Mouse (Mus musculus) c-Kit-positive CD71-negative TER-119-negative erythroid progenitor cells, embryonic 14.5 days (primary cell): ENCODE measurements around the gene Luzp2.

Experiments
- DNase-seq: peaks from one replicate; pipeline ENCODE4 v3.0.0-alpha.2; 2013; ENCODE audit warnings: low read depth

Luzp2 gene

GRCm38 (mm10) chr7:54835372-54835851 is at the start of gene Luzp2:
Gene Luzp2 (plus strand): TSS chr7:54835498.
- no peak for DNase-seq

DNA sequence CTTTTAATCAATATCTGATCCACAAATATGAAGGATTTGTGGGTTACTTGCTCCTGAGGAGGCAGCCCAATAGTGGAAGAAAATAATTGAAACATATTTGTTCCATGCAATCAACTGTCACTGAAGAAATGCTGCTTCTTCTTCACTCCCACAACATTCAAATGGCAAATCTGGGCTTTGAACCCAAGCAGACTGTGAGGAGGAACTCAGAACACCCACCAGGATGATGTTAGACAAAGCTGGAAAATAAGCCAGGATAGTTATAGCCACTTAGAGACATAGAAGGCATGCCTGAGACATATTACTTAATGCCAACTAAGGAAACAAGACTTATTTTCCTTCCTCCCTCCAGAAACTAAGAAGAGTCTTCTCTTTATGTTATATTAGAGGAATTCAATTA is 47.8 kb upstream of the Luzp2 start:
- DNase-seq, result no peak

DNA sequence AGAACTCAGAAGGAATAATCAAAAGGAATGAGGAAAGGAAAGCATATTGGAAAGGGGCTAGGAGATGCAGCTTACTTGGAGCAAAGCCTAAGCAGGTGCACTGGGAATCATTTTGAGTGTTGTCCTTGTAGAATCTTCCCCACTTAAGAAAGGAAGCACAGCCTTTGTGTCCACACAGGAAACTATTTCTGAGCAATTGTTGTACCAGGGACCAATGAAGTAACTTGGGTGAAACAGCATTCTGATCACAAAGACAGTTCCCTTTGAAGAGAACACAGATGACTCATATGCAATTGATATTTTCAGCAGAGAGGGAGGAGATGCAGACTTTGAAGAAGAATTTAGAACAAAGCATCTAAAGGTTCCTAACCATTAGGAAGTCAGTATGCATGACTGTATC is 16.7 kb upstream of the Luzp2 start:
- no peak for DNase-seq

DNA sequence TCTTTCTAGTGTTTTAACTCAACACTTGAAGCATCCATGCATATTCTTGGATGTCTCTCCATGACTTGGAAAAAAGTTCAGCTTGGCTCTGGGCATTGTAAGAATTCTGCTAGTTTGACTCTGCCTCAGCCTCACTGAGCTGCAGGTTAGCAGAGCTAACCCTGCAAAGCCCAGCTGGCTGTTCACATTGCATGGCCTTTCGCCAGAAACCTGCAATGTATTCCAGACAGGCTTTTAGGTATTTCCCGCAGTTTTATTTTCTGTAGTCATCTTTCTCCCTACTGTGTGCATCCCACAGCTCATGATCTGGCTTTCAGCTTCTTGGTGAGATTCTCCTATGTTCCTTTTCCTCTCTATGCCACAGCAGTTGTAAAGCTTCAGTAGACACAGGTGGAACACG is 6.5 kb upstream of the Luzp2 start:
- no peak for DNase-seq

DNA sequence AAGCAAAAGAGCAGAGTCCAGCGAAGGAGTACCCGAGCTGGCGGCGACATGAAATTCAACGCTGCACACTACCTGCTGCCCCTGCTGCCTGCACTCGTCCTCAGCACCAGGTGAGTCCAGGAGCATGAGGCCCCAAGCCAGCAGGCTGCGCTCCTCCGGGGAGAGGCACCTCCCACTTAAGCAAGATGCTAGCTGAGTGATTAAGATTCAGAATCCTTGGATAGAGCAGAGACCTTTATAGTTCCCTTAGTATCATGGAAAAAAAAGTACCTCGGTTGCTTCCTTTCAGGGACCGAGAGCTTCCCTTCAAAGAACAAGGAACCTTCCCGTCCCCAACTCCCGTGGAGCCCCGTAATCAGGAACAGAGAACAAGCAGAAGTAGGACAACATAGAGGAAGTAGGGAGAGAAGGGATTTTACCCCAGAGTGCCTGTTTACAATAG is 634 bp downstream of the Luzp2 start:
- DNase-seq, result no peak

DNA sequence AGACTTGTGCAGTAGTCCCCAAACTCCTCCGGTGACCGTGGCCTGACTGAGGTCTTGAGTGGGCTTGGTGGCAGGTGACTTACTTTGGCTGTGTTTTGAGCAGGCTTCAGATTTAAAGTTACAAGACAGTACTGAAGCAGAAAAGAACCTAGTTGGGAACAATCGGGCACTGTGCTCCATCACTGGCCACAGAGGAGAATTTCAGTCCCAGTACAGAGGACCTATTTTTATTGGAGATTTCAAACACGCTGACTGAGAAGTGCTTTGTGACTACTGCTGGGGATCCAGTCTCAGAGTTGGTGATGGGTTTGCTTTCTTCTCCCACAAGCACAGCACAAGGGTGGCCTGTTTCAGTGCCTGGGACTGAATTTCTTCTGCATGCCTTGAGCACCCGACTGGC is 1.1 kb downstream of the Luzp2 start:
- no peak for DNase-seq

DNA sequence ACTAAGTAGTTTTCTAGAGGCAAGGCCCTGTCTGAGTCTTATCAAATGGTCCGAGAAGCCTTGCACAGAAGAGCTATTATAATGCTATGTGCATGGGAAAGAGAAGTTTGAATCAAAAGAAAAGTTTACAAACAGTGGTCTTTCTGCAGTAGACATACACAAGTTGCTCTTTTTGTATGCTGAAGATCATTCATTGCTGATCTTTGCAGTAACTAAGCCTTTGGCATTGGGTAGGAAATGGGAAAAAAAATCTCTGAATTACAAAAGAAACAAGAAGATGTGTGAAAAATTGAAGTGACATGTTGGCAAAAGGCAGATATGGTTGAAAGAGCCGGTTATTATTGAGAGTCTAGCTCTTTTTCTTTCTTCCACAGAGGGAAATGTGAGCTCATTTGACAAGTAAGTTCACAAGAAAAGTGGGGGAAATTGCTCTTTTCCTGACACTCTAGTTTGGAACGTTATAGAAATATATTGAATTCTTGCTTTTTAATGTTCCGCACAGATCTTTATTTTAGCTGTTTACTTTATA is 7.6 kb downstream of the Luzp2 start:
- DNase-seq, result no peak

- no peak for DNase-seq
These were observed 10.8 kb downstream of the Luzp2 start for GRCm38 (mm10) chr7:54845875-54846691.

DNA sequence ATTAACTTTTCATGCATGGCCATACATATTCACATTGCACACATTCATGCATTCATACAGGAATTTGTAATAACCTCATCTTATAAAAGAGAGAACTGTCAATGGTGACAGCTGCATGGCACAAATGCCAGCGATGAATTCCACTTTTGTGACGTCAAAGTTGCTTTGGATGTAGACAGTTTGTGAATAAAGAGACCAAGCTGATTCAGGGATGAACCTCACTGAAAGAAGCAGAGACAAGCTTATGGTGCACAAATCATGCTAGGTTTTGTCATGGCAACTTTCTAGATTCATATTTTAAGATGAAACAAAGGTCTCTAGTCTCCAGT is 11.4 kb downstream of the Luzp2 start:
- no peak for DNase-seq

DNA sequence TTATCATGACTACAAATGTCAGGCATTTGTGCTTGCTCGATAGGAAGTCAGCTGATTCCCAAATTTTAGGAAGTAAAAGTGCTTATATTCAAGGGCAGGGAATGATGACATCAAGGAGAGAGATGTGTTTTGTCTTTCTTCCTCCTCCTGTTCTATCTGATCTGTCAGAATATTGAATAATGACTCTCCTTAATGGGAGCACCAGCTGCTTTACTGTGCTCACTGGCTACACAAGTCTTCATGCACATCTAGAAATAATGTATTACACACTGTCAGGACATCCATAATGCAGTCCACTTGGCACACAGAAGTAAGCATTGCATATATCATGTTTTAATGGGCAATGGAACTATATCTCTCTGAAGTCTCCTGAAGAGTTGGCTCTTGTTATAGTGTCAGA is 17.6 kb downstream of the Luzp2 start:
- DNase-seq, result no peak

DNA sequence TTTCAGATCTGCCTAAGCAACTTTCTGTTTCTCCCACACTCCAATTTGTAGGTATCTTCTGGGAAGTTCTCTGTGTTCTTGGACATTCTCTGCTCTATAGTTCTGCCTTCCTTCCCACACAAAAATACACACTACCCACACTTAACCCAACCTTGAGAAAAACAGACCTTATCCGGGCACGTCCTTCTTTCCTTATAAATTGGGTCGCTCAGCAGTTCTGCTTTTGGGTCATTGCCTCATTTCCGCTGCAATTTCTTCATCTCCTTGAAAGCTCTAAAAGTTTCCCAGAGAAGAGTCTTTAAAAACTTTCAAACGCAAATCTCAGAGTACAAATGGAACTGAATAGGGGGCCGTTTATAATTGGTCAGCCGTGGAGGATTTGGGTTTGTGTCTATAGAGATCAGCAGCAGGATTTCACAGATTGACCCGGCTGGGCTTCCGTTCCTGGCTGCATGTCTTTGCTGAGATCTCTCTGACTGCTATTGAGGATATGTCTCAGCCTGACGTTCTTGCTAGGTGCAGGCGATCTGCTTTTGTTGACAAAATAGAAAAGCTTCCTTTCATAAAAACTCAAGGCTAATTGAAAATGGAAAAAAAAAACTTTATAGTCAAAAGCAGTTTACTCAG is 26.0 kb downstream of the Luzp2 start:
- no peak for DNase-seq

DNA sequence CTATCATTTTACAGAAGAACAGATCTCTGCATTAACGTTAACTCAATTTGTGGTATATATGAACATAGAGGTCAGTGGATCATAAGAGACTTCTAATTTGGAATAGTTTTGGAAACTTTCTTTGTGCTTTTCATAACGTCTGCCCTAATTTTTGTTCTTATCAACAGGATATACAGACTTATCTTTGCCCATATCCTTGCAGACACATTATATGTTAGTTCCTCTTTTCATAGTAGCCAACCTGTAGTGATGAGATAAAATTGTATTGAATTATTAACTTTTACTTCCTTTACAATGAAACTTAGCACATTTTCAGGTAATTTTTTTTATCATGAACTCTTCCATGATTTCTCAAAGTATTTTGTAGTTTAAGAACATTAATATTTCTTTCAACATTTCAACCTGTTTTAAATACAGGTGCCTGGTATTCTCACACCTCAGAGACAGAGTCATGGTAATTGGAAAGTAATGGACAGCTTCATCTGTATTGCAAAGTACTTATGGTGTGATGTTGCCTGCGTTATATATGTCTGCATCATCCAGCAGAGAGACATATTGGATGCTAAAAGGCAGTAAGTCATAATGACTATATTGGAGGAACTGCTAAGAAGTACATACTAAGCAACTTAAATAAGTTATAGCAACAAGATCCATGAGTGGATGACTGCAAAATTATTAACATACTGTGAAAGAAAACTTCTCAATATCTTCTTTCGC is 43.8 kb downstream of the Luzp2 start:
- DNase-seq, result no peak

DNA sequence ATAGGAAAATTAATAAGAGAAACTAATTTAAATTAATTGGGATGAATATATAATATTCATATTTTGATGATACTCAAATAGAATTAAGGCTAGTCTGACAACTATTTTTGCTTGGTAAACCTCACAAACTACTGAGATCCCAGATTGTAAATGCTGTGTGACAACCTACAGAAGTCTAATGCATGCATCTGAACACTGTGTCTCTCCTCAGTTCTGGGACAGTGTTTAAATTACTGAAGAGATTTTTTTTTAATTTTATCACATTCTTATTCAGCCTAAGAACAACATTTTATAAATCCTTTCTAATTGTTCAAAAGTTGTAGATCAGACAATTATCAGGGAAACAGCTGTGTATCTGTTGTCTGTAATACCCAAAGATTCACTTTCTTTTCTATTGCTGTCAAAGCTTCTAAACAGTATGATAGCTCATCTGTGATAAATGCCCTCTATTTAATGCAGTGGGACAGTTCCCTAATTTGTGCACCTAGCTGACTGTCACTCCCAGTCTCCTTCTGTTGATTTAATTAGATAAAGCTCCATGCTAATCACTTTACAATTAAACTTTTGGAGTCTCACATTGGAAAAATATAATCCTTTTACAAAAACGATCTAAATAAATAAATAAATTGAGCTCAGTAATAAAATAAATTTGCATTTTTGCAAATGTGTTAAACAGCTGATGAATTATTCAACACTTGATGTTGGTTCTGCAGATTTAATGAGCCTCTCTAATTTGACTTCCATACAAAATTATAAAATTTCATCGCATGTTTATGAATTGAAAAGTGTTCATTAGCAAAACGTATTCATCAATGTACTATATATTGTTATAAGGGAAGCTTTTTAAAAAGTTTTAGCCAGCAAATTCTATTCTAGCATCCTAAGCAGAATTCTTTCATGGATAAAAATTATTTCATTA is 58.7 kb downstream of the Luzp2 start:
- no peak for DNase-seq

- no peak for DNase-seq
These were observed 63.3 kb downstream of the Luzp2 start for GRCm38 (mm10) chr7:54898589-54898988.

DNA sequence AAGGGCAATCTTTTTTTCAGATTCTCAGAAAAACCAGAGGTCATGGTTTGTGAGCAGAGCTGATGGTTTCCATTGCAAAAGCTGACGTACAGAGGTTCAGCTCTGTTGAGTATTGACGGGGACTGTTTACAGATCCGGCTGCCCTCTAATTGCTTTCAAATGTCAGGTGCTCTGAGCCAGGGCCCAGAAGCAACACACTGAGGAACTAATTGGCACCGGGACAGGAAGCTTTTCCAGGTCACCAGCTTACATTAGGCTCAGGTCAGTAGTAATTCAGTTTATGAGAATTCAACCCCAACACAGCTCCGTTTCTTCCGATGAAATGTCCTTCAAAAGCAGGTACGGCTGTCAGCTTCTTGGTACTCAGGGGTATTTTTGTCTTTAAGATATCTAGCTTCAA is 74.7 kb downstream of the Luzp2 start:
- no peak for DNase-seq

GRCm38 (mm10) chr7:54914030-54914429 is 78.7 kb downstream of the Luzp2 start:
- DNase-seq, result no peak

DNA sequence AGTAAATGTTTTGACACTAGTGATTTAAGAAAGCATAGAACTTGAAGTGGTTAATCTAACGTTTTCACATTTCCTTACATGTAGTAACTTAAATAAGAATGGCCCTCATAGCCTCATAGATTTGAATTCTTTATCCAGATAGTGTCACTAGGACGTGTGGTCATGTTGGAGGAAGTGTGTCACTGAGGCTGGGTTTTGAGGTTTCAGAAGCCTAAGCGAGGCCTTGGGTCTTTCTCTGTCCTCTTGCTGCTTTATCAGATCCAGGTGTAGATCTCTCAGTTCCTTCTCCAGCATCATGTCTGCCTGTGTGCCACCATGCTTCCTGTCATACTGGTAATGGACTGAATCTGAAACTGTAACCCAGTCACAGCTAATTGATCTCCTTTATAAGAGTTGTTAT is 86.7 kb downstream of the Luzp2 start:
- no peak for DNase-seq

DNA sequence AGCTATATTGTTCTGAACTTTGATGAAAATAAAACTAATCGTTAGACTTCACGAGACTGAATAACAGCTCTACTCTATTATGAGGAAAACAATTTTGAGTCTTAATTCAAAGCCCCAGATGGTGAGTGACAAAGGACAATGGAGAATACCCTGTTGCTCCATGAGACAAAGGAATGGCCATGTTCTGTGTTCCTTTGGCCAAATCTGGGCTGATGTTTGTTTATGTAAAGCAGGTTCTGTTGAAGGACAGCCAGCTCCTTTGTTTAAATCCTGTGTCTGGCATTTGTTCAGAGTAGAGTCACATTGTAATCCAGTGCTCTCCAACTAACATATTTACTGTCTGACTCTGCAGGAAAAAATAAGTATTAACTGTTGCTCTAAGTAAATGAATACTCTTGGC is 121.5 kb downstream of the Luzp2 start:
- no peak for DNase-seq

- DNase-seq, result no peak
These were observed 127.4 kb downstream of the Luzp2 start for GRCm38 (mm10) chr7:54962678-54963077.

- no peak for DNase-seq
These were observed 142.1 kb downstream of the Luzp2 start for GRCm38 (mm10) chr7:54977372-54977771.

GRCm38 (mm10) chr7:54980585-54980984 is 145.3 kb downstream of the Luzp2 start:
- DNase-seq, result no peak

GRCm38 (mm10) chr7:55000397-55000796 is 165.1 kb downstream of the Luzp2 start:
- DNase-seq, result no peak
